Mouse (Mus musculus) forebrain, embryonic 16.5 days (tissue): ENCODE data around the gene Mrpl44. TPM values are rescaled to one million over a fixed set of nuclear protein-coding genes. Genes with fewer than 3 reads are reported as not detected.

Source experiments
- ATAC-seq: fragments of 200-750 bp; cut with Nextera tagmentation; 2 replicates; pipeline ENCODE4 v1.8.0; 2017; ENCODE audit warnings: mild to moderate bottlenecking, moderate library complexity
- H3K27ac ChIP-seq: fragments of 300-500 bp; sonication (generic); 2 replicates; pipeline ENCODE4 v1.5.1; 2014; ENCODE audit warnings: low read length, control low read depth
- H3K27me3 ChIP-seq: fragments of 300-500 bp; sonication (generic); replicated peaks from 2 replicates; pipeline ENCODE4 v1.6.1; 2014; ENCODE audit warnings: low read length; ENCODE audit not compliant: control insufficient read depth, insufficient read depth
- H3K36me3 ChIP-seq: fragments of 300-500 bp; sonication (generic); 2 replicates; pipeline ENCODE4 v1.6.1; 2014; ENCODE audit not compliant: control insufficient read depth, insufficient read depth
- H3K4me1 ChIP-seq: fragments of 300-500 bp; sonication (generic); replicated peaks from 2 replicates; pipeline ENCODE4 v1.6.1; 2014; ENCODE audit warnings: low read length; ENCODE audit not compliant: control insufficient read depth, insufficient read depth
- H3K4me2 ChIP-seq: fragments of 300-500 bp; sonication (generic); 2 replicates; pipeline ENCODE4 v1.6.1; 2014; ENCODE audit warnings: mild to moderate bottlenecking, low read length, control low read depth
- H3K4me3 ChIP-seq: fragments of 300-500 bp; sonication (generic); replicated peaks from 2 replicates; pipeline ENCODE4 v1.5.1; 2014; ENCODE audit warnings: mild to moderate bottlenecking, low read length, control low read depth
- H3K9ac ChIP-seq: fragments of 300-500 bp; sonication (generic); replicated peaks from 2 replicates; pipeline ENCODE4 v1.6.1; 2014; ENCODE audit warnings: low read depth, low read length, control low read depth
- H3K9me3 ChIP-seq: fragments of 300-500 bp; sonication (generic); 2 replicates; pipeline ENCODE4 v1.6.1; 2016; ENCODE audit warnings: low read length; ENCODE audit not compliant: control insufficient read depth
- WGBS: fragments of 180-500 bp; shearing (Covaris S2); extraction: QIAGEN DNeasy Blood & Tissue Kit; methylation state at CpG from one replicate; pipeline ENCODE4 v1.1.7; 2014; 5-methylcytosine and 5-hydroxymethylcytosine counted together
- polyA plus RNA-seq: library from polyadenylated mRNA; unstranded; fragments of >200 nt; fragmentation: Nextera tagmentation; extraction: Ambion mirVana; gene quantifications from 2 replicates; pipeline ENCODE4 v1.2.1, GENCODE M21; 2015

Mrpl44 gene
- polyA plus RNA-seq, 1 experiment from 2014 or later: 44.3 TPM

GRCm38 (mm10) chr1:79815446-79815845 is 39.6 kb downstream of the Mrpl44 start:
- H3K36me3 ChIP-seq: no peaks in the 10 kb centered on the region
- no peak for ATAC-seq
- H3K9me3 ChIP-seq: no peaks in the 10 kb centered on the region
- H3K4me3 ChIP-seq: no peak overlapping the region
- no peak overlapping the region for H3K9ac ChIP-seq
- 95% methylated on average over 3 of the region's 3 CpGs for WGBS
- H3K27me3 ChIP-seq: no peaks in the 10 kb centered on the region
- no peak overlapping the region for H3K27ac ChIP-seq
- no peaks in the 10 kb centered on the region for H3K4me1 ChIP-seq
- no peak overlapping the region for H3K4me2 ChIP-seq

- no peak overlapping the region for H3K9ac ChIP-seq
- 94% methylated on average over 11 of the region's 11 CpGs for WGBS
- no peaks in the 10 kb centered on the region for H3K36me3 ChIP-seq
- peaks cover under 1% of the 10 kb centered on the region; the same call in 1 of the 2 replicates for H3K4me1 ChIP-seq
- H3K4me3 ChIP-seq: no peak overlapping the region
- H3K4me2 ChIP-seq: no peak overlapping the region
- H3K27me3 ChIP-seq: no peaks in the 10 kb centered on the region
- ATAC-seq: no peak
- no peaks in the 10 kb centered on the region for H3K9me3 ChIP-seq
- no peak overlapping the region for H3K27ac ChIP-seq
Measured at GRCm38 (mm10) chr1:79819296-79819879, 43.6 kb downstream of the Mrpl44 start.

GRCm38 (mm10) chr1:79822806-79823525 is 47.1 kb downstream of the Mrpl44 start:
- H3K9ac ChIP-seq: no peak overlapping the region
- H3K4me2 ChIP-seq: no peak overlapping the region
- no peak for ATAC-seq
- WGBS: 77% methylated on average over 13 of the region's 13 CpGs
- H3K27ac ChIP-seq: no peak overlapping the region
- H3K9me3 ChIP-seq: no peaks in the 10 kb centered on the region
- peaks cover 7% of the 10 kb centered on the region for H3K4me1 ChIP-seq
- H3K36me3 ChIP-seq: no peaks in the 10 kb centered on the region
- no peaks in the 10 kb centered on the region for H3K27me3 ChIP-seq
- no peak overlapping the region for H3K4me3 ChIP-seq

GRCm38 (mm10) chr1:79823951-79824633 is 48.3 kb downstream of the Mrpl44 start:
- H3K9me3 ChIP-seq: no peaks in the 10 kb centered on the region
- no peak overlapping the region for H3K4me2 ChIP-seq
- no peaks in the 10 kb centered on the region for H3K36me3 ChIP-seq
- 68% methylated on average over 14 of the region's 14 CpGs for WGBS
- peak; percentile 18; the same call in 1 of the 2 replicates for ATAC-seq
- H3K4me3 ChIP-seq: no peak overlapping the region
- peaks cover 7% of the 10 kb centered on the region for H3K4me1 ChIP-seq
- no peak overlapping the region for H3K27ac ChIP-seq
- H3K27me3 ChIP-seq: no peaks in the 10 kb centered on the region
- no peak overlapping the region for H3K9ac ChIP-seq

Other genes with a start within 250 kb of the Mrpl44 start
- gene Ap1s3, start 104.0 kb upstream of the Mrpl44 start, polyA plus RNA-seq: not detected in 2 replicates
- gene Wdfy1, start 125 bp downstream of the Mrpl44 start, polyA plus RNA-seq: 77.5 and 88.1 TPM in 2 replicates
- 65.2 and 82.0 TPM in 2 replicates for gene Serpine2, start 85.2 kb downstream of the Mrpl44 start, polyA plus RNA-seq